Mouse (Mus musculus) kidney, adult 8-10 months (tissue): ENCODE results near the gene Chst11.
"Not testable (repeated sequence)": the region's sequence is repeated elsewhere in the genome, so short reads cannot be mapped to it uniquely, and the experiment has no call there.

Source experiments
- DNase-seq, 2 experiments: peaks; one replicate each; pipeline ENCODE4 v3.0.0; 2022

Chst11 gene

GRCm38 (mm10) chr10:83117851-83118250 is 132.6 kb downstream of the Chst11 start:
- no peak for DNase-seq

DNA sequence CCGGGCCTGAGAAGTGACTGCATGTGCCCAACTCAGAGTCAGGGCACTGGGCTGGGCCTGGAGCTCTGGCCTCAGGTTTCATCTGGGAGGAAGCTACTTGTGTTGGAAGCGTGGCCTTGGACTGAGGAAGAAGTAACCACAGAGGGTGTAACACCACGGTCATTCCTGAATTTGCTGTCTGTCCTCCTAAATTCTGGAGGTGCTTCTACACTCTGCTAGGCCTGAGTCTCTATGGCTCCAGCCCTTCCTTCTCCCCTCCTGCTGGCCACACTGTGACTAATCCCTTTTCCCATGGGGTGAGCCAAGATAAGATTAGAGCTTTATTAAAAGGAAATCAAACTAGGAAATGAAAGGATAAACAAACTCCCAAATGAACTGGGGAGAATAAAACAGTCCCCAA is 133.3 kb downstream of the Chst11 start:
- no peak for DNase-seq

DNA sequence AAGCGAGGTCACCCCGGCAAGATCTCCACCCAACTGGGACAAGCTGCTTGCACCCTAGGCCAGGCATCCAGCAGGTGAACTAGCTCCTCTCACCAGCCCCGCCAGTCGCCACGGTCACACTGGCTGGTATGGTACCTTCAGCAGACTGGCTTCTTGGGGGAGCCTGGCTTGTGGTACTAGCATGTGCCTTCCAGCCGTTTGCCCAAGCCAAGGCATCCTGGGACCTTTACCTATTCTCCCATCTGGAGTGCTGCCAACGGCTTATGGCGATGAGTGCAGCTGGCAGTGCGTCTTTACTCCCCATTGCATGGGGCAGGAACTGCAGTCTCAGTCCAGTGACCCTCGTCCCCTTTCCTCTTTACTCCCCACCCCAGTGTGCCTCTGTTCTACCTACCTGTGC is 133.7 kb downstream of the Chst11 start:
- no peak for DNase-seq

- not testable (repeated sequence) for DNase-seq
Measured at GRCm38 (mm10) chr10:83119461-83119860, 134.2 kb downstream of the Chst11 start.

- no peak for DNase-seq
Measured at GRCm38 (mm10) chr10:83119909-83120308, 134.6 kb downstream of the Chst11 start.

DNA sequence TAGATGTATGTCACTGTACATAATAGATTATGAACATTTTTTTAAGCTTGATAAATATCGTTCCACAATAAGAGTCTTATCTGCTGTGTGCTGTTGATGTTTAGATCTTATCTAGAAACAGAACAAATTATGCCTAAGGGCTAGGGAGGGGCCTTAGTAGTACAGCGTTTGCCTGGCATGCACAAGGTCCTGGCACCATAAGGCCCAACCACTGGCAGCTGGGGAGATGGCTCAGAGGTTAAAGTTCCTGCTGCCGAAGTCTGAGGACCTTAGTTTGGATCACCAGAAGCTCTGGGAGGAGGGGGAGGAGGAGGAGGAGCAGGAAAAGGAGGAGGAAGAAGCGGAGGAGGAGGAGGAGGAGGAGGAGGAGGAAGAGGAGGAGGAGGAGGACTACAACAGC is 135.6 kb downstream of the Chst11 start:
- DNase-seq, result no peak

- DNase-seq, result no peak
Measured at GRCm38 (mm10) chr10:83124560-83124959, 139.3 kb downstream of the Chst11 start.

DNA sequence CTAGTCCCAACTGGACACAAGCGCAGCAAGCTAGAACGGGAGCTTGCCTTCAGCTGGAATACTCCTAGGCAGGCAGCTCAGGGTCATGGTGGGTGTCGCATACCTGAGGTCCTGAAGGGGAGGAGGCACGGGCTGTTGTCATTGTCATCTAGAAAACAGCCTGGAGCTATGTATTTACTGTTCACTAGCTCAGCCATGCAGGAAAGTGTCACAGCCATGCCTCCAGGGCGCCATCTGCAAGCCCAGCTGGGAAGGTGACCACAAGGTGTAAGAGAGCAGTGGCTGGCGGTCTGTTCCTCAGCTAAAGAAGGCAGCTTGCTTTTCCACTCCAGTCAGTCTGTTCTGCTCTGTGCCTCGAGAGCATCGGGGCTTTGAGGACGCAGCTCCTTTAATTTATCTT is 141.1 kb downstream of the Chst11 start:
- DNase-seq, result peak; percentile 33 to 56

DNA sequence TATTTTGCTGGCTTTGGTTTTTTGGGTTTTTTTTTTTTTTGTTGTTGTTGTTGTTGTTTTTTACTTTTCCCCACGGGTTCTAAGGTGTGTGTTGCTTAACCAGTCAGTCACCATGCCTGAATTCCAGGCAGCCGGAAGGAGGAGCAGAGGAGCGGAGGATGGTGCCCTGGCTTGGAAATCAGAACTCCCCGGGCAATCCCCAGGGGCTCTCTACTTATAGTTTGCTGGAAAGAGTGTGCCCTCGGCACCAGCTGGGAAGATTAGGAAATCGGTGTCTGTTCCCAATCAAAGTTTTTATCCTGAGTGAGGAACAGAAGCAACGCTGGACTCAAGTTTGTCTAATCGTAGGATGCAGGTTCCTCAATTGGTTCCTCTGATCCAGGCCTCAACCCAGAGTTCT is 143.1 kb downstream of the Chst11 start:
- DNase-seq, result no peak

DNA sequence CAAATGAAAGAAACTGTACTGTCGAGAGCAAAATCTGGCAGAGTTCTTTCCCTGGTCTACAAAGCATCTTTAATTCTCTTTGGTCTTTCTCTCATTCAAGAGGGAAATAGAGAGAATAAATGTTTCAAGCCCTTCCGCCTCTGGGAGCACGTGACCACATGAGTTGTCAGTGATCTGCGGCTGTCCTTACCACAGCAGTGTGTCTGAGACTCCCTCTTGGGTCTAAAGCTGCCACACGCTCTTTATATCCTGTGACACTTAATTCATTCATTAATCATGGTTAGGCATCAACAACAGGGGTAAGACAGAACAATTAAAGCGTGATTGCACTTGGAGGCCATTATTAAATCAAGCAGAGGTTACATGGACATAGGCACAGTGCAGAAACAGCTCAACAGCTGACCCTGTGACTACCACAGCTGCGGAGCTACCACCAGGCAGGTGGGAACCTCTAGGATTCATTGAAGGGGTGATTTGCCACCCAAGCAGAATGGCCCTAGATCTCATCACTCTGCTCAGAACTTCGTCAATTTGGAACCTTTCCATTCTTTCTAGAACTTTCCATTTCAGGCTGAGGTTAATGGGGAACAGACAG is 144.4 kb downstream of the Chst11 start:
- no peak for DNase-seq

DNA sequence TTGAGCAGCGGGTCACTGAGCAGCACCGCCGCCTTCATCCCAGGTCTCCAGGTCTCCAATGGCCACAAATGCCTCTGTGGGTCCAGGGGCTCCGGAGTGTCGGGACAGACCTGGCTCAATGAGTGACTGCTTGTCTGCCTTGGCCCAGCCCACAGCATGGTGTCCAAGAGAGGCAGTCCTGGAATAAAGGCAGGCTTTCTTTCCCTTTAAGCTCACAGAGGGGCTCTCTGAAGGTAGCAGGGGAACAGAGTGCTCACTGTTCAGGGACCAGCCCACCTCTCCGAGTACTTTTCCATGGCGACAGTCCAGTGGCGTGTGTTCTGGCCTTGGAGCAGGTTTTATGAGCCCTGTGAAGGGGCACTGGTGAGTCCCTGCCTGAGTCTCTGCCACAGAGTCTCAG is 145.3 kb downstream of the Chst11 start:
- DNase-seq, result peak in 1 of 2 experiments; percentile 13

DNA sequence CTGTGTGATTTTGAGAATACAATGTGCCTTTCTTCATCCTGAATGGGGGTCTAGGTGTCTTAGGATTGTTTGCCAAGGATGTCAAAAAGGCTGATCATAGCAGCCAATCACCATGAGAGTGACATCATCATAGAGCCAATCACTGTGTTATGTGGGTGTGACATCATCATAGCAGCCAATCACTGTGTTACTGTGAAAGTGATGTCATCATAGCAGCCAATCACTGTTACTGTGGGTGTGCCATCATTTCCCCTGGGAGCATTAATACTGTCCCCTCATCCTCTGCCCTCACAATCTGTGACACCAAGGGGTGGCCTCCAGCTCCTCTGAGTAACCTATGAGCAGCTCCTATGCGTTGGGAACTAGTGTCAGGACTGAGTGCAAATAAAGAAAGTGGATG is 146.6 kb downstream of the Chst11 start:
- DNase-seq, result no peak

- no peak for DNase-seq
Measured at GRCm38 (mm10) chr10:83133866-83134570, 148.7 kb downstream of the Chst11 start.

- DNase-seq, result no peak
Measured at GRCm38 (mm10) chr10:83134896-83135295, 149.6 kb downstream of the Chst11 start.

DNA sequence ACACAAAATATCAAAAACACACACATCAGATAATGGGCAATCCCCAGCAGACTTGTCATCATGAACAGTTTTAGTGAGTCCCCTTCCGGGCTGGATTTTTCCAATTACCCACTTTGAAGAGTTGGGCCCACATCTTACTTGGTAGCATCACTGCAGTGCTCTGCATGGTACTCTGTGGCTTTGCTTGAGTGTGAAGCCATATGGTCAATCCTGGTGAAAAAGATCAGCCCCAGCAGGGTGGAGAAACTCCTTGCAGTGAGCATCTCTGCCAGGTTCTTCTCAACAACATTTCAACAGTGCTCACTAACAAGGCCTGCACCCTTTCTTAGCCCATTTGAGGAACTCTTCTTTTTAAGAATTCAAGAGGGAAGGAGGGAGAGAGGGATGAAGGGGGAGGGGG is 150.7 kb downstream of the Chst11 start:
- no peak for DNase-seq

DNA sequence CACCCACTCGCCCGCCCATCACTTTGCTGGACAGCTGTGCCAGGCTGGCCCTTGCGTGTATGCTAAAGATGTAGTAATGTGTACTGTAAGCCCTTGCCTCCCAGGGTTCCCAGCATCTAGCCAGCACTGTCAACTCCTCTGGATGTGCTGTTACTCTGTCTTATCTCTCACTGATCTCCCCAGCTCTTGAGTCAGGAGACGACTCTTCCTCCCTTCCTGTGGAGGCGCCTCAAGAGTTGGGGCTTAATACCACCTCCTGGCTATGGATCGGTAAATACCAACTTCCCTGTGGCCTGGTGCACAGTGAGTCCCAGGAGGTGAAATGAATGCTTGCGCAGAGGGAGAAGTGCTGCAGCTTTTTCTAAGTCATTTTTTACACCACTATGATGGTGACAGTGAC is 151.8 kb downstream of the Chst11 start:
- DNase-seq, result no peak

GRCm38 (mm10) chr10:83139276-83139675 is 154.0 kb downstream of the Chst11 start:
- DNase-seq, result no peak

GRCm38 (mm10) chr10:83140258-83140936 is 155.1 kb downstream of the Chst11 start:
- no peak for DNase-seq

- DNase-seq, result no peak
Measured at GRCm38 (mm10) chr10:83141434-83141833, 156.1 kb downstream of the Chst11 start.

DNA sequence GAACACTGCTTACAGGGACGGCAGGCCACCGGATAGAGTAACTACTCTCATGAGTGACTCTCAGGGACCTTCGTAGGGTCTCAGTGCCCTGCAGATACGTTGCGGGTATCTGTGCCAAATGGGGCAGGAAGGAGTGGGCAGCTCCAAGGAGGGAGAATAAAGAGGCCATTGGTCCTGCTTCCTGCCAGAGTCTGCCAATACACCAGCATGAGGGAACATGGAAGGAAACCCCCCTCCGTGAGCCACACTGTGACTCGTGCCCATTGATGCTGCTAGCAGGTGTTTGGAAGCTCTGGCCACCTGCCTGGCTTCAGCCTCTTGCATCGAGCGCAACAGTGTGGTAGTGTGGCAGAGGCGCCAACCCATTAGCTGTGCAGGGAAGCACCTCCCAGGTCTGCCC is 157.8 kb downstream of the Chst11 start:
- no peak for DNase-seq

DNA sequence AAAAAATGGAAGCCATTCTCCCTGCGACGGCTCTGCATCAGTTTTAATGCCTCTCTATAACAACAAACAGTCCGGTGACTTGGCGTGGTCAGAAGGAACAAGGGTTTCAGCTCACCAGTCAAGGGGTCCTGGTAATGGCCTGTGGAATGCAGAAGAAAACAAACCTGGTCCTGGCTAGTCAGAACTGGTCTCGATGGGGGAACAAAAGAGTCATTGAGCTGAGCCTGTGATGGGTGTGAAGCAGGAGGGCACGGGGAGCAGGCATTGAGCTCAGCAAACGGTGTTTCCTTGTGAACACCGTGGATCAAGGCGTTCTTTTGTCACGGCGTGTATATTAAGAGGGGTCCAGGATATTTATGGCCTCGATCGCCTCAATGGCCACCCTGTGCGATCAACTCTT is 160.5 kb downstream of the Chst11 start:
- DNase-seq, result no peak

GRCm38 (mm10) chr10:83149342-83150178 is 164.3 kb downstream of the Chst11 start:
- DNase-seq, result no peak

DNA sequence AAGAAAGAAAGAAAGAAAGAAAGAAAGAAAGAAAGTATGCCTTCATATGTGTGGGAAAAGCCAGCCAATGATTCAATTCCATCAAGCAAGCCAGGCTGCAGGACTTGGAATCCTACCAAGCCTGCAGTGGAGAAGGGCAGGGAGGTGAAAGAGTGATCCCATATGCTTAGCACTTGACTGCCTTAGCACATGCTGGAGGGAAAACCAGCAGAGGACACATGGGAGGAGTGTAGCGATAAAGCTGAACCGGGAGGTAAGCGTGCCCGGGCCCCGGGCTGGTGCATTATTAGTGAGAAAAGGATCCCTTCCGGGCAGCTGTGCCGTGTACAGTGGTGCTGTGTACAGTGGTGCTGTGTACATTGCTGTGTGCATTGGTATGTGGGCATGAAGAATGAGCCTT is 165.3 kb downstream of the Chst11 start:
- no peak for DNase-seq
